Mouse (Mus musculus): ENCODE results near the gene Ank3.

Gene Ank3

GRCm38 (mm10) chr10:69477656-69478055 is 79.1 kb downstream of the Ank3 start:
- DNase-seq (ENCODE audit: low spot score), result no peak

GRCm38 (mm10) chr10:69478831-69479230 is 80.3 kb downstream of the Ank3 start:
- DNase-seq (ENCODE audit: low spot score), result no peak

GRCm38 (mm10) chr10:69485191-69485786 is 86.7 kb downstream of the Ank3 start:
- DNase-seq (ENCODE audit: low spot score), result no peak

- no peak for DNase-seq (ENCODE audit: low spot score)
These were observed 91.6 kb downstream of the Ank3 start for GRCm38 (mm10) chr10:69490182-69490581.

GRCm38 (mm10) chr10:69491975-69492374 is 93.4 kb downstream of the Ank3 start:
- no peak for DNase-seq (ENCODE audit: low spot score)

- no peak for DNase-seq (ENCODE audit: low spot score)
These were observed 98.8 kb downstream of the Ank3 start for GRCm38 (mm10) chr10:69497382-69497781.

- peak; percentile 5 for DNase-seq (ENCODE audit: low spot score)
These were observed 101.7 kb downstream of the Ank3 start for GRCm38 (mm10) chr10:69500171-69500860.

- no peak for DNase-seq (ENCODE audit: low spot score)
These were observed 105.2 kb downstream of the Ank3 start for GRCm38 (mm10) chr10:69503791-69504190.

GRCm38 (mm10) chr10:69507719-69508118 is 109.1 kb downstream of the Ank3 start:
- no peak for DNase-seq (ENCODE audit: low spot score)

- no peak for DNase-seq (ENCODE audit: low spot score)
These were observed 111.8 kb downstream of the Ank3 start for GRCm38 (mm10) chr10:69510392-69510791.

- no peak for DNase-seq (ENCODE audit: low spot score)
These were observed 112.7 kb downstream of the Ank3 start for GRCm38 (mm10) chr10:69511234-69511633.

GRCm38 (mm10) chr10:69521977-69522376 is 123.4 kb downstream of the Ank3 start:
- DNase-seq (ENCODE audit: low spot score), result no peak

GRCm38 (mm10) chr10:69523202-69523601 is 124.6 kb downstream of the Ank3 start:
- no peak for DNase-seq (ENCODE audit: low spot score)

- no peak for DNase-seq (ENCODE audit: low spot score)
These were observed 128.7 kb downstream of the Ank3 start for GRCm38 (mm10) chr10:69527318-69527717.

GRCm38 (mm10) chr10:69528746-69529145 is 130.2 kb downstream of the Ank3 start:
- no peak for DNase-seq (ENCODE audit: low spot score)

- DNase-seq (ENCODE audit: low spot score), result no peak
These were observed 131.8 kb downstream of the Ank3 start for GRCm38 (mm10) chr10:69530326-69530725.

GRCm38 (mm10) chr10:69531569-69531968 is 133.0 kb downstream of the Ank3 start:
- no peak for DNase-seq (ENCODE audit: low spot score)

GRCm38 (mm10) chr10:69532169-69532730 is 133.7 kb downstream of the Ank3 start:
- DNase-seq (ENCODE audit: low spot score), result no peak

- DNase-seq (ENCODE audit: low spot score), result peak; percentile 4
These were observed 135.2 kb downstream of the Ank3 start for GRCm38 (mm10) chr10:69533505-69534388.

GRCm38 (mm10) chr10:69534716-69535115 is 136.1 kb downstream of the Ank3 start:
- DNase-seq (ENCODE audit: low spot score), result no peak

- no peak for DNase-seq (ENCODE audit: low spot score)
These were observed 136.8 kb downstream of the Ank3 start for GRCm38 (mm10) chr10:69535123-69535930.

- no peak for DNase-seq (ENCODE audit: low spot score)
These were observed 137.3 kb downstream of the Ank3 start for GRCm38 (mm10) chr10:69535931-69536200.
